ENCODE assay signal across 10 mouse cellular contexts in the genomic region with DNA sequence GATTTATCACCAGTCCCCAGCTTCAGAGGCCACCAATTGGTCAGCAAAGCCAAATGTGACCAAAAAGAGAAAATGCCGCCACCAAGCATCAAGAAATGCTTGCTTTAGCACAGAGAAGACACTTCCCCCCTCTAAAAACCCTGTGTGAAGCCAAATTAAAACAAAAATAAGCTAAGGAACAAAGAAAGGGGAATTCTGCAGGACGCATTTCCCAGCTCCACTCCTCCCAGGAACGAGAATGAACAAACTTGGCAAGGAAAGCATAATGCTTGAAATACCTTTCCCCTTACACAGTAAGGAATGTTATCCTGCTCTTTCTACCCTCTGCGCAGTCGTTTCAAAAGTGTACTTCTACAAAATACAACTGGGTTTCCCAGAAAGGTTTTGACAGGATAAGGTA. TPM values are rescaled to one million over a fixed set of nuclear protein-coding genes. Genes with fewer than 3 reads are reported as not detected.
A peak's percentile ranks its signal among the peaks of the same experiment; 100 is the strongest.
DNase-seq lines count a peak whose midpoint lies in the region; ATAC-seq lines count a peak whose summit lies in the region.
"Had no signal": no experiment of that assay in that cellular context is flagged by ENCODE, and none has a peak within 500 bp of the region (broad histone marks: within the 10 kb centered on the region; RNA-seq: fewer than 3 reads in every experiment).

No protein-coding gene starts in this region.

- no peaks in the 10 kb centered on the region for H3K9me3 ChIP-seq in limb, embryonic 10.5 days (replicated peaks)
- H3K9me3 ChIP-seq in neural tube, embryonic 12.5 days = no peaks in the 10 kb centered on the region

- peak; percentile 11 for DNase-seq in embryo, embryonic 10.5 days (ENCODE audit: low spot score)
- DNase-seq in embryo, embryonic 9.5 days (ENCODE audit: extremely low spot score) = no peak
- DNase-seq in heart, adult 18-20 months = peak; percentile 37 to 53
- no peak for DNase-seq in limb, embryonic 10.5 days (ENCODE audit: low spot score)
- no peak for DNase-seq in spleen, adult 18-20 months
- no peak for DNase-seq in retina, postnatal 1 day

- H3K4me3 ChIP-seq in limb, embryonic 10.5 days = peak overlapping the region; percentile 75
- H3K4me3 ChIP-seq in neural tube, embryonic 12.5 days = no peak overlapping the region

- peak overlapping the region; percentile 80 for H3K4me2 ChIP-seq in neural tube, embryonic 12.5 days (replicated peaks)

- 59% methylated on average over 5 of the region's 5 CpGs for WGBS in limb, embryonic 10.5 days
- 57% methylated on average over 5 of the region's 5 CpGs for WGBS in neural tube, embryonic 12.5 days

- no peaks in the 10 kb centered on the region for H3K27me3 ChIP-seq in limb, embryonic 10.5 days (ENCODE audit: low read depth, poor library complexity, severe bottlenecking)
- H3K27me3 ChIP-seq in neural tube, embryonic 12.5 days (replicated peaks) = no peaks in the 10 kb centered on the region

- H3K27ac ChIP-seq in limb, embryonic 10.5 days = no peak overlapping the region
- H3K27ac ChIP-seq in neural tube, embryonic 12.5 days = no peak overlapping the region

- peaks cover 30% of the 10 kb centered on the region for H3K4me1 ChIP-seq in limb, embryonic 10.5 days
- H3K4me1 ChIP-seq in neural tube, embryonic 12.5 days = peaks cover 23% of the 10 kb centered on the region

- ATAC-seq in neural tube, embryonic 12.5 days (ENCODE audit: low FRiP score, low read depth) = no peak
- no peak for ATAC-seq in granulocyte monocyte progenitor cell, adult 5-6 weeks (replicated peaks; ENCODE audit: poor library complexity, severe bottlenecking)

- H3K9ac ChIP-seq in neural tube, embryonic 12.5 days = 0 out of 2 replicates have a peak overlapping the region, but pooled peaks have one; percentile 91

- peaks cover 41% of the 10 kb centered on the region for H3K36me3 ChIP-seq in limb, embryonic 10.5 days
- peaks cover 22% of the 10 kb centered on the region for H3K36me3 ChIP-seq in neural tube, embryonic 12.5 days

RNA-seq across cellular contexts. Expression of gene Ctps, which starts 2.1 kb away (rescaled TPM):
- 10 to 100 TPM; 25.9 to 28.0 TPM for total RNA-seq in heart, adult 18-20 months (2021)
- polyA plus RNA-seq in limb, embryonic 10.5 days (2016; fragmentation: Nextera tagmentation; extraction: Ambion mirVana) = 135 and 158 TPM in 2 replicates
- polyA plus RNA-seq in neural tube, embryonic 12.5 days (2016; fragmentation: Nextera tagmentation; extraction: Ambion mirVana) = 92.4 and 101 TPM in 2 replicates
- total RNA-seq in granulocyte monocyte progenitor cell, adult 5-6 weeks (2014; fragmentation: Nextera tagmentation) = 50.4 and 59.5 TPM in 2 replicates
- total RNA-seq in granulocyte monocyte progenitor cell, adult 5-6 weeks (2017) = 60.1 and 63.1 TPM in 2 replicates

RNA-seq across cellular contexts. Expression of gene Gm8439, which starts 20.5 kb away (rescaled TPM):
- not detected for total RNA-seq in heart, adult 18-20 months (2021)
- polyA plus RNA-seq in limb, embryonic 10.5 days (2016; fragmentation: Nextera tagmentation; extraction: Ambion mirVana) = not detected in 2 replicates
- not detected in 2 replicates for polyA plus RNA-seq in neural tube, embryonic 12.5 days (2016; fragmentation: Nextera tagmentation; extraction: Ambion mirVana)
- total RNA-seq in granulocyte monocyte progenitor cell, adult 5-6 weeks (2014; fragmentation: Nextera tagmentation) = not detected in 2 replicates
- total RNA-seq in granulocyte monocyte progenitor cell, adult 5-6 weeks (2017) = not detected in 2 replicates
- polyA plus RNA-seq: frontal cortex, adult 2 months; spleen, adult 2 months had no signal

RNA-seq across cellular contexts. Expression of gene Slfnl1, which starts 36.0 kb away (rescaled TPM):
- total RNA-seq in heart, adult 18-20 months (2021) = not detected
- polyA plus RNA-seq in limb, embryonic 10.5 days (2016; fragmentation: Nextera tagmentation; extraction: Ambion mirVana) = not detected in 2 replicates
- polyA plus RNA-seq in neural tube, embryonic 12.5 days (2016; fragmentation: Nextera tagmentation; extraction: Ambion mirVana) = not detected in 2 replicates
- not detected in 2 replicates for total RNA-seq in granulocyte monocyte progenitor cell, adult 5-6 weeks (2014; fragmentation: Nextera tagmentation)
- not detected in 2 replicates for total RNA-seq in granulocyte monocyte progenitor cell, adult 5-6 weeks (2017)
- polyA plus RNA-seq: spleen, adult 2 months had no signal

Comparison
In these comparisons a context has a peak if more than half of its experiments do, and no peak if none do; other contexts are left out.
1. DNase-seq: peak in embryo, embryonic 10.5 days (single experiment) and heart, adult 18-20 months (2 of 2); none in embryo, embryonic 9.5 days (single experiment), limb, embryonic 10.5 days (single experiment), spleen, adult 18-20 months (0 of 2) and retina, postnatal 1 day (single experiment).